Mouse (Mus musculus) NIH3T3 (cell line): ENCODE data around the gene Aif1.

Experiments
- DNase-seq: peaks from one replicate; pipeline ENCODE4 v3.0.0-alpha.2; 2012; ENCODE audit warnings: low read depth

Aif1 gene

GRCm38 (mm10) chr17:35194844-35195630 lies 19.2 kb upstream of the Aif1 start:
- DNase-seq: no peak

GRCm38 (mm10) chr17:35193881-35194843 lies 18.3 kb upstream of the Aif1 start, which contains the start of gene Ltb:
Gene Ltb, plus strand, starts transcription at chr17:35194439.
- DNase-seq: no peak

- DNase-seq: peak; percentile 29
Measured at GRCm38 (mm10) chr17:35192924-35193323, 17.1 kb upstream of the Aif1 start.

- no peak for DNase-seq
Measured at GRCm38 (mm10) chr17:35191723-35192122, 15.9 kb upstream of the Aif1 start.

- no peak for DNase-seq
Measured at GRCm38 (mm10) chr17:35190096-35190495, 14.2 kb upstream of the Aif1 start.

GRCm38 (mm10) chr17:35189186-35189585 lies 13.3 kb upstream of the Aif1 start:
- no peak for DNase-seq

- DNase-seq: no peak
Measured at GRCm38 (mm10) chr17:35187959-35188610, 12.2 kb upstream of the Aif1 start, which contains the start of gene Lst1. Gene Lst1, minus strand, starts transcription at chr17:35188439.

GRCm38 (mm10) chr17:35187345-35187744 lies 11.5 kb upstream of the Aif1 start:
- DNase-seq: no peak

GRCm38 (mm10) chr17:35186681-35187080 lies 10.8 kb upstream of the Aif1 start:
- peak; percentile 55 for DNase-seq

- peak; percentile 90 for DNase-seq
Measured at GRCm38 (mm10) chr17:35185639-35186611, 10.1 kb upstream of the Aif1 start.

GRCm38 (mm10) chr17:35180093-35180492 lies 4.2 kb upstream of the Aif1 start:
- no peak for DNase-seq

- DNase-seq: peak; percentile 91
Measured at GRCm38 (mm10) chr17:35178528-35178927, 2.7 kb upstream of the Aif1 start.

- no peak for DNase-seq
Measured at GRCm38 (mm10) chr17:35175382-35175781, 486 bp downstream of the Aif1 start.

GRCm38 (mm10) chr17:35174201-35174977 lies 1.5 kb downstream of the Aif1 start:
- DNase-seq: peak; percentile 56

GRCm38 (mm10) chr17:35173329-35173728 lies 2.5 kb downstream of the Aif1 start:
- DNase-seq: no peak

GRCm38 (mm10) chr17:35172445-35173234 lies 3.2 kb downstream of the Aif1 start:
- DNase-seq: no peak

GRCm38 (mm10) chr17:35168541-35169207 lies 7.2 kb downstream of the Aif1 start:
- DNase-seq: peak; percentile 84

- DNase-seq: no peak
Measured at GRCm38 (mm10) chr17:35167794-35168193, 8.1 kb downstream of the Aif1 start.
